In genomic region chr10:38973016-38973415, GRCm38 (mm10) we compare ENCODE assay signal across 15 mouse cellular contexts. TPM values are rescaled to one million over a fixed set of nuclear protein-coding genes. Genes with fewer than 3 reads are reported as not detected.
DNase-seq lines count a peak whose midpoint lies in the region; ATAC-seq lines count a peak whose summit lies in the region.
"Had no signal": no experiment of that assay in that cellular context is flagged by ENCODE, and none has a peak within 500 bp of the region (broad histone marks: within the 10 kb centered on the region; RNA-seq: fewer than 3 reads in every experiment).

No protein-coding gene starts in this region.

- H3K9ac ChIP-seq in intestine, embryonic 16.5 days (ENCODE audit: low read depth, low read length), result no peak overlapping the region
- no peak overlapping the region for H3K9ac ChIP-seq in intestine, embryonic 15.5 days
- no peak overlapping the region for H3K9ac ChIP-seq in midbrain, embryonic 14.5 days (replicated peaks; ENCODE audit: low read length)
- H3K9ac ChIP-seq: forebrain, embryonic 13.5 days; liver, embryonic 12.5 days had no signal

- H3K27me3 ChIP-seq in intestine, embryonic 16.5 days (replicated peaks; ENCODE audit: control insufficient read depth, insufficient read depth, low read length), result no peaks in the 10 kb centered on the region
- no peaks in the 10 kb centered on the region for H3K27me3 ChIP-seq in intestine, embryonic 15.5 days (replicated peaks)
- no peaks in the 10 kb centered on the region for H3K27me3 ChIP-seq in limb, embryonic 10.5 days (ENCODE audit: low read depth, poor library complexity, severe bottlenecking)
- H3K27me3 ChIP-seq in midbrain, embryonic 14.5 days (ENCODE audit: control insufficient read depth, insufficient read depth, low read length), result no peaks in the 10 kb centered on the region
- H3K27me3 ChIP-seq: forebrain, embryonic 13.5 days; liver, embryonic 12.5 days had no signal

- 38% methylated on average over 4 of the region's 4 CpGs for WGBS in intestine, embryonic 16.5 days
- 38% methylated on average over 4 of the region's 4 CpGs for WGBS in intestine, embryonic 15.5 days
- 11% methylated on average over 4 of the region's 4 CpGs for WGBS in limb, embryonic 10.5 days
- WGBS in midbrain, embryonic 14.5 days, result 54% methylated on average over 4 of the region's 4 CpGs

- H3K27ac ChIP-seq in intestine, embryonic 16.5 days (ENCODE audit: low read length), result peak overlapping the region; percentile 59; the same call in 1 of the 2 replicates
- H3K27ac ChIP-seq in intestine, embryonic 15.5 days, result no peak overlapping the region
- peak overlapping the region; percentile 81 for H3K27ac ChIP-seq in limb, embryonic 10.5 days
- H3K27ac ChIP-seq in midbrain, embryonic 14.5 days (replicated peaks; ENCODE audit: low read depth, low read length), result no peak overlapping the region
- H3K27ac ChIP-seq: forebrain, embryonic 13.5 days; liver, embryonic 12.5 days; macrophage had no signal

- ATAC-seq in intestine, embryonic 16.5 days, result no peak
- no peak; the same call in 1 of the 2 replicates for ATAC-seq in intestine, embryonic 15.5 days
- ATAC-seq in midbrain, embryonic 14.5 days (ENCODE audit: low FRiP score, low TSS enrichment), result no peak
- ATAC-seq: forebrain, embryonic 13.5 days; liver, embryonic 12.5 days had no signal

- no peak overlapping the region for H3K4me2 ChIP-seq in intestine, embryonic 16.5 days (ENCODE audit: low read depth, low read length)
- H3K4me2 ChIP-seq in intestine, embryonic 15.5 days (replicated peaks), result no peak overlapping the region
- H3K4me2 ChIP-seq in midbrain, embryonic 14.5 days (ENCODE audit: low read length), result no peak overlapping the region
- H3K4me2 ChIP-seq: forebrain, embryonic 13.5 days; liver, embryonic 12.5 days had no signal

- no peak overlapping the region for H3K4me3 ChIP-seq in intestine, embryonic 16.5 days (ENCODE audit: low read length)
- no peak overlapping the region for H3K4me3 ChIP-seq in intestine, embryonic 15.5 days (replicated peaks)
- no peak overlapping the region for H3K4me3 ChIP-seq in limb, embryonic 10.5 days
- no peak overlapping the region for H3K4me3 ChIP-seq in midbrain, embryonic 14.5 days (replicated peaks; ENCODE audit: low read depth, low read length)
- H3K4me3 ChIP-seq: forebrain, embryonic 13.5 days; liver, embryonic 12.5 days had no signal

- H3K4me1 ChIP-seq in intestine, embryonic 16.5 days (ENCODE audit: control insufficient read depth, insufficient read depth, low read length), result no peaks in the 10 kb centered on the region; the same call in none of the 2 replicates
- no peaks in the 10 kb centered on the region; the same call in 1 of the 2 replicates for H3K4me1 ChIP-seq in intestine, embryonic 15.5 days (replicated peaks)
- peaks cover 30% of the 10 kb centered on the region for H3K4me1 ChIP-seq in limb, embryonic 10.5 days
- no peaks in the 10 kb centered on the region for H3K4me1 ChIP-seq in midbrain, embryonic 14.5 days (ENCODE audit: control insufficient read depth, insufficient read depth, low read length)
- H3K4me1 ChIP-seq: forebrain, embryonic 13.5 days; liver, embryonic 12.5 days had no signal

- peak; percentile 52 for DNase-seq in embryo, embryonic 10 days (ENCODE audit: low spot score)
- DNase-seq in embryo, embryonic 9.5 days (ENCODE audit: extremely low spot score), result no peak
- DNase-seq in embryo, embryonic 10.5 days (ENCODE audit: low spot score), result peak; percentile 70
- peak; percentile 54 for DNase-seq in limb, embryonic 10.5 days (ENCODE audit: low spot score)
- no peak for DNase-seq in right cerebral cortex, adult 2 months (ENCODE audit: low spot score in 2 of 2)
- DNase-seq in midbrain, embryonic 14.5 days, result no peak
- DNase-seq: adrenal gland, postnatal 14 days; cerebellum, postnatal 36 days; kidney, adult 2 months; thymus, postnatal 14 days had no signal

- no peaks in the 10 kb centered on the region for H3K9me3 ChIP-seq in intestine, embryonic 16.5 days (ENCODE audit: control insufficient read depth, low read length)
- H3K9me3 ChIP-seq in intestine, embryonic 15.5 days, result no peaks in the 10 kb centered on the region
- no peaks in the 10 kb centered on the region for H3K9me3 ChIP-seq in limb, embryonic 10.5 days (replicated peaks)
- no peaks in the 10 kb centered on the region for H3K9me3 ChIP-seq in midbrain, embryonic 14.5 days (ENCODE audit: control insufficient read depth, low read length)
- H3K9me3 ChIP-seq: forebrain, embryonic 13.5 days; liver, embryonic 12.5 days had no signal

- no peaks in the 10 kb centered on the region for H3K36me3 ChIP-seq in intestine, embryonic 16.5 days (ENCODE audit: control insufficient read depth, insufficient read depth, low read length)
- H3K36me3 ChIP-seq in intestine, embryonic 15.5 days, result no peaks in the 10 kb centered on the region
- peaks cover 5% of the 10 kb centered on the region; the same call in 1 of the 2 replicates for H3K36me3 ChIP-seq in limb, embryonic 10.5 days
- no peaks in the 10 kb centered on the region for H3K36me3 ChIP-seq in midbrain, embryonic 14.5 days (ENCODE audit: control insufficient read depth, insufficient read depth, low read length)
- H3K36me3 ChIP-seq: liver, embryonic 12.5 days had no signal

RNA-seq across cellular contexts. Expression of gene Lama4, which starts 7.7 kb away (rescaled TPM):
- polyA plus RNA-seq in intestine, embryonic 16.5 days (2015; fragmentation: Nextera tagmentation; extraction: Ambion mirVana), result 46.6 and 49.0 TPM in 2 replicates
- polyA plus RNA-seq in intestine, embryonic 15.5 days (2015; fragmentation: Nextera tagmentation; extraction: Ambion mirVana), result 53.6 and 53.8 TPM in 2 replicates
- 26.6 and 29.5 TPM in 2 replicates for polyA plus RNA-seq in limb, embryonic 10.5 days (2016; fragmentation: Nextera tagmentation; extraction: Ambion mirVana)
- polyA plus RNA-seq in midbrain, embryonic 14.5 days (2014; fragmentation: Nextera tagmentation; extraction: Ambion mirVana), result 7.3 and 18.9 TPM in 2 replicates
- polyA plus RNA-seq: macrophage had no signal

Comparison
In these comparisons a context has a peak if more than half of its experiments do, and no peak if none do; other contexts are left out.
1. DNase-seq: peak in embryo, embryonic 10 days (single experiment), embryo, embryonic 10.5 days (single experiment) and limb, embryonic 10.5 days (single experiment); none in embryo, embryonic 9.5 days (single experiment), right cerebral cortex, adult 2 months (0 of 2) and midbrain, embryonic 14.5 days (single experiment).
2. H3K27ac ChIP-seq: peak in intestine, embryonic 16.5 days (single experiment) and limb, embryonic 10.5 days (single experiment); none in intestine, embryonic 15.5 days (single experiment) and midbrain, embryonic 14.5 days (single experiment).